Mouse (Mus musculus): Measurements from ENCODE around the gene Mdk. TPM values are rescaled to one million over a fixed set of nuclear protein-coding genes. Genes with fewer than 3 reads are reported as not detected.
A peak's percentile ranks its signal among the peaks of the same experiment; 100 is the strongest.

Gene Mdk
- polyA plus RNA-seq, 2 experiments, result 1,171 to 1,381 TPM

- 0 out of 2 replicates have a peak overlapping the region, but pooled peaks have one; percentile 19 for H3K27ac ChIP-seq (replicated peaks; ENCODE audit: low read depth, low read length)
- no peaks in the 10 kb centered on the region for H3K27me3 ChIP-seq (ENCODE audit: control insufficient read depth, insufficient read depth, low read length)
- H3K4me3 ChIP-seq (replicated peaks; ENCODE audit: low read length), result peak overlapping the region; percentile 83
- H3K9me3 ChIP-seq (ENCODE audit: control insufficient read depth, low read length), result no peaks in the 10 kb centered on the region
- peak overlapping the region; percentile 60 for H3K4me2 ChIP-seq (replicated peaks; ENCODE audit: low read depth, low read length, severe bottlenecking)
- WGBS, result under 1% methylated on average over 22 of the region's 39 CpGs
- peak overlapping the region; percentile 85 for H3K9ac ChIP-seq (ENCODE audit: low read depth, low read length, severe bottlenecking)
- TF ChIP-seq POLR2A (IDR thresholded peaks at IDR 0.05; ENCODE audit: borderline replicate concordance, extremely low read depth, insufficient read depth, insufficient read length), result no peak
- no peak for DNase-seq (ENCODE audit: low spot score)
- H3K36me3 ChIP-seq (ENCODE audit: control insufficient read depth, insufficient read depth, low read length), result 0 out of 2 replicates have a peak, but pooled peaks cover 6% of the 10 kb centered on the region
- peaks cover 20% of the 10 kb centered on the region for H3K4me1 ChIP-seq (ENCODE audit: control insufficient read depth, insufficient read depth, low read length)
- ATAC-seq (ENCODE audit: low FRiP score, low read depth), result no peak; the same call in 1 of the 2 replicates
Observed at GRCm38 (mm10) chr2:91962864-91963401, 30.8 kb upstream of the Mdk start.

GRCm38 (mm10) chr2:91961901-91962761 lies 30.0 kb upstream of the Mdk start:
- H3K4me1 ChIP-seq (ENCODE audit: control insufficient read depth, insufficient read depth, low read length), result peaks cover 23% of the 10 kb centered on the region
- DNase-seq (ENCODE audit: low spot score) (no peak), ATAC-seq (ENCODE audit: low FRiP score, low read depth) (no peak)
- WGBS, result 44% methylated on average over 4 of the region's 4 CpGs
- H3K4me2 ChIP-seq (replicated peaks; ENCODE audit: low read depth, low read length, severe bottlenecking), result peak overlapping the region; percentile 60
- H3K9ac ChIP-seq (ENCODE audit: low read depth, low read length, severe bottlenecking), result peak overlapping the region; percentile 85
- H3K27me3 ChIP-seq (ENCODE audit: control insufficient read depth, insufficient read depth, low read length), result no peaks in the 10 kb centered on the region
- no peak for TF ChIP-seq POLR2A (IDR thresholded peaks at IDR 0.05; ENCODE audit: borderline replicate concordance, extremely low read depth, insufficient read depth, insufficient read length)
- no peak overlapping the region for H3K27ac ChIP-seq (replicated peaks; ENCODE audit: low read depth, low read length)
- no peaks in the 10 kb centered on the region for H3K9me3 ChIP-seq (ENCODE audit: control insufficient read depth, low read length)
- H3K4me3 ChIP-seq (replicated peaks; ENCODE audit: low read length), result peak overlapping the region; percentile 83
- H3K36me3 ChIP-seq (ENCODE audit: control insufficient read depth, insufficient read depth, low read length), result 0 out of 2 replicates have a peak, but pooled peaks cover 6% of the 10 kb centered on the region

- Histone ChIP-seq H3K4me2 (replicated peaks; ENCODE audit: low read depth, low read length, severe bottlenecking) (no peak overlapping the region), H3K36me3 (ENCODE audit: control insufficient read depth, insufficient read depth, low read length) (0 out of 2 replicates have a peak, but pooled peaks cover 6% of the 10 kb centered on the region), H3K27me3 (ENCODE audit: control insufficient read depth, insufficient read depth, low read length) (no peaks in the 10 kb centered on the region), H3K9me3 (ENCODE audit: control insufficient read depth, low read length) (no peaks in the 10 kb centered on the region), H3K27ac (replicated peaks; ENCODE audit: low read depth, low read length) (no peak overlapping the region), H3K4me3 (replicated peaks; ENCODE audit: low read length) (no peak overlapping the region), H3K9ac (ENCODE audit: low read depth, low read length, severe bottlenecking) (no peak overlapping the region), H3K4me1 (ENCODE audit: control insufficient read depth, insufficient read depth, low read length) (peaks cover 22% of the 10 kb centered on the region)
- 93% methylated on average over 5 of the region's 5 CpGs for WGBS
- ATAC-seq (ENCODE audit: low FRiP score, low read depth) (no peak), DNase-seq (ENCODE audit: low spot score) (no peak)
- TF ChIP-seq POLR2A (IDR thresholded peaks at IDR 0.05; ENCODE audit: borderline replicate concordance, extremely low read depth, insufficient read depth, insufficient read length), result no peak
Observed at GRCm38 (mm10) chr2:91960459-91960858, 28.4 kb upstream of the Mdk start.

- no peak overlapping the region for H3K4me2 ChIP-seq (replicated peaks; ENCODE audit: low read depth, low read length, severe bottlenecking)
- no peak overlapping the region for H3K9ac ChIP-seq (ENCODE audit: low read depth, low read length, severe bottlenecking)
- ATAC-seq (ENCODE audit: low FRiP score, low read depth), result no peak
- no peak overlapping the region for H3K4me3 ChIP-seq (replicated peaks; ENCODE audit: low read length)
- H3K4me1 ChIP-seq (ENCODE audit: control insufficient read depth, insufficient read depth, low read length), result peaks cover 20% of the 10 kb centered on the region
- no peak for TF ChIP-seq POLR2A (IDR thresholded peaks at IDR 0.05; ENCODE audit: borderline replicate concordance, extremely low read depth, insufficient read depth, insufficient read length)
- 0 out of 2 replicates have a peak, but pooled peaks cover 6% of the 10 kb centered on the region for H3K36me3 ChIP-seq (ENCODE audit: control insufficient read depth, insufficient read depth, low read length)
- 79% methylated on average over 11 of the region's 11 CpGs for WGBS
- H3K27ac ChIP-seq (replicated peaks; ENCODE audit: low read depth, low read length), result no peak overlapping the region
- no peaks in the 10 kb centered on the region for H3K27me3 ChIP-seq (ENCODE audit: control insufficient read depth, insufficient read depth, low read length)
- no peaks in the 10 kb centered on the region for H3K9me3 ChIP-seq (ENCODE audit: control insufficient read depth, low read length)
- no peak for DNase-seq (ENCODE audit: low spot score)
Observed at GRCm38 (mm10) chr2:91959544-91960410, 27.7 kb upstream of the Mdk start.
